14 mouse cellular contexts compared by ENCODE assay signal in genomic region chr5:136582201-136582600, GRCm38 (mm10). TPM values are rescaled to one million over a fixed set of nuclear protein-coding genes. Genes with fewer than 3 reads are reported as not detected.
DNase-seq lines count a peak whose midpoint lies in the region; ATAC-seq and TF ChIP-seq lines count a peak whose summit lies in the region.
"Had no signal": no experiment of that assay in that cellular context is flagged by ENCODE, and none has a peak within 500 bp of the region (broad histone marks: within the 10 kb centered on the region; RNA-seq: fewer than 3 reads in every experiment).

No protein-coding gene starts in this region.

- H3K9me3 ChIP-seq in heart, embryonic 13.5 days: peaks cover 5% of the 10 kb centered on the region; the same call in 1 of the 2 replicates
- H3K9me3 ChIP-seq in midbrain, embryonic 10.5 days (replicated peaks): peaks cover 5% of the 10 kb centered on the region
- 0 out of 2 replicates have a peak, but pooled peaks cover 3% of the 10 kb centered on the region for H3K9me3 ChIP-seq in midbrain, embryonic 16.5 days (replicated peaks; ENCODE audit: control insufficient read depth, low read length, poor library complexity, severe bottlenecking)
- H3K9me3 ChIP-seq in intestine, embryonic 15.5 days: no peaks in the 10 kb centered on the region
- no peaks in the 10 kb centered on the region for H3K9me3 ChIP-seq in stomach, embryonic 16.5 days (replicated peaks; ENCODE audit: control insufficient read depth, low read length)
- H3K9me3 ChIP-seq: forebrain, embryonic 13.5 days had no signal

- no peak for TF ChIP-seq CTCF in heart, adult 2 months (IDR thresholded peaks at IDR 0.05)

- peaks cover 17% of the 10 kb centered on the region; the same call in 1 of the 2 replicates for H3K4me1 ChIP-seq in heart, embryonic 13.5 days
- H3K4me1 ChIP-seq in heart, adult 2 months (ENCODE audit: control insufficient read depth, insufficient read depth, low read length): no peaks in the 10 kb centered on the region; the same call in 1 of the 2 replicates
- H3K4me1 ChIP-seq in midbrain, embryonic 10.5 days: peaks cover 14% of the 10 kb centered on the region
- H3K4me1 ChIP-seq in midbrain, embryonic 16.5 days (ENCODE audit: control insufficient read depth, insufficient read depth, low read length): peaks cover 7% of the 10 kb centered on the region; the same call in 1 of the 2 replicates
- H3K4me1 ChIP-seq in intestine, embryonic 15.5 days (replicated peaks): 0 out of 2 replicates have a peak, but pooled peaks cover 6% of the 10 kb centered on the region
- H3K4me1 ChIP-seq in stomach, embryonic 16.5 days (ENCODE audit: control insufficient read depth, insufficient read depth, low read length): peaks cover 7% of the 10 kb centered on the region

- H3K79me2 ChIP-seq in heart, adult 2 months (replicated peaks; ENCODE audit: control insufficient read depth, insufficient read depth, low read length): no peaks in the 10 kb centered on the region

- no peaks in the 10 kb centered on the region for H3K36me3 ChIP-seq in heart, embryonic 13.5 days
- H3K36me3 ChIP-seq in heart, adult 2 months (ENCODE audit: control insufficient read depth, insufficient read depth, low read length): no peaks in the 10 kb centered on the region
- H3K36me3 ChIP-seq in midbrain, embryonic 10.5 days: no peaks in the 10 kb centered on the region
- no peaks in the 10 kb centered on the region for H3K36me3 ChIP-seq in midbrain, embryonic 16.5 days (ENCODE audit: control insufficient read depth, insufficient read depth, low read length)
- H3K36me3 ChIP-seq in intestine, embryonic 15.5 days: no peaks in the 10 kb centered on the region
- H3K36me3 ChIP-seq in stomach, embryonic 16.5 days (ENCODE audit: control insufficient read depth, insufficient read depth, low read length): no peaks in the 10 kb centered on the region

- H3K27me3 ChIP-seq in heart, embryonic 13.5 days (replicated peaks): peaks cover 53% of the 10 kb centered on the region
- H3K27me3 ChIP-seq in heart, adult 2 months (ENCODE audit: control insufficient read depth, insufficient read depth, low read length): peaks cover 3% of the 10 kb centered on the region; the same call in 1 of the 2 replicates
- peaks cover 46% of the 10 kb centered on the region for H3K27me3 ChIP-seq in midbrain, embryonic 10.5 days (ENCODE audit: low read depth, poor library complexity, severe bottlenecking)
- H3K27me3 ChIP-seq in midbrain, embryonic 16.5 days (ENCODE audit: control insufficient read depth, insufficient read depth, low read depth, low read length): peaks cover 14% of the 10 kb centered on the region
- H3K27me3 ChIP-seq in intestine, embryonic 15.5 days (replicated peaks): 0 out of 2 replicates have a peak, but pooled peaks cover 4% of the 10 kb centered on the region
- peaks cover 11% of the 10 kb centered on the region; the same call in 1 of the 2 replicates for H3K27me3 ChIP-seq in stomach, embryonic 16.5 days (ENCODE audit: control insufficient read depth, insufficient read depth, low read length)

- no peak for DNase-seq in heart, adult 2 months
- DNase-seq in midbrain, embryonic 10.5 days (ENCODE audit: low spot score): no peak
- DNase-seq in gastrocnemius, postnatal 14 days: no peak
- no peak for DNase-seq in ovary, postnatal 14 days (ENCODE audit: low spot score)
- DNase-seq: cerebellum, postnatal 36 days; heart, postnatal 14 days; liver, postnatal 0 days; right cerebral cortex, postnatal 25 days; thymus, adult 2 months had no signal

- H3K9ac ChIP-seq in heart, embryonic 13.5 days: no peak overlapping the region
- H3K9ac ChIP-seq in heart, adult 2 months (ENCODE audit: low read depth, low read length): no peak overlapping the region
- no peak overlapping the region for H3K9ac ChIP-seq in midbrain, embryonic 16.5 days (ENCODE audit: low read depth, low read length)
- no peak overlapping the region for H3K9ac ChIP-seq in intestine, embryonic 15.5 days
- H3K9ac ChIP-seq in stomach, embryonic 16.5 days (ENCODE audit: low read length): no peak overlapping the region
- H3K9ac ChIP-seq: forebrain, embryonic 13.5 days; liver, postnatal 0 days had no signal

- ATAC-seq in heart, embryonic 13.5 days (ENCODE audit: extremely low read depth, insufficient number of reproducible peaks, low FRiP score, low TSS enrichment): no peak
- no peak for ATAC-seq in midbrain, embryonic 16.5 days
- no peak for ATAC-seq in intestine, embryonic 15.5 days
- ATAC-seq in stomach, embryonic 16.5 days (ENCODE audit: insufficient read depth, low FRiP score): no peak
- ATAC-seq: forebrain, embryonic 13.5 days; liver, postnatal 0 days had no signal

- no peak for TF ChIP-seq POLR2A in heart, adult 2 months (IDR thresholded peaks at IDR 0.05; ENCODE audit: insufficient read depth, low read depth, low read length)

- H3K4me3 ChIP-seq in heart, embryonic 13.5 days: peak overlapping the region; percentile 39
- no peak overlapping the region for H3K4me3 ChIP-seq in heart, adult 2 months
- H3K4me3 ChIP-seq in midbrain, embryonic 10.5 days: peak overlapping the region; percentile 34
- no peak overlapping the region for H3K4me3 ChIP-seq in midbrain, embryonic 16.5 days (ENCODE audit: low read depth, low read length)
- no peak overlapping the region for H3K4me3 ChIP-seq in intestine, embryonic 15.5 days (replicated peaks)
- H3K4me3 ChIP-seq in stomach, embryonic 16.5 days (replicated peaks; ENCODE audit: low read length): no peak overlapping the region
- H3K4me3 ChIP-seq: forebrain, embryonic 13.5 days had no signal

- no peak for TF ChIP-seq EP300 in heart, adult 2 months (IDR thresholded peaks at IDR 0.05; ENCODE audit: insufficient read depth, low read depth, low read length)

- H3K27ac ChIP-seq in heart, embryonic 13.5 days (replicated peaks): no peak overlapping the region
- H3K27ac ChIP-seq in heart, adult 2 months: no peak overlapping the region
- H3K27ac ChIP-seq in midbrain, embryonic 10.5 days (replicated peaks): no peak overlapping the region
- no peak overlapping the region for H3K27ac ChIP-seq in midbrain, embryonic 16.5 days (ENCODE audit: low read length)
- H3K27ac ChIP-seq in intestine, embryonic 15.5 days: no peak overlapping the region
- no peak overlapping the region for H3K27ac ChIP-seq in stomach, embryonic 16.5 days (ENCODE audit: low read length)
- H3K27ac ChIP-seq: forebrain, embryonic 13.5 days had no signal

- peak overlapping the region; percentile 65 for H3K4me2 ChIP-seq in heart, embryonic 13.5 days
- H3K4me2 ChIP-seq in midbrain, embryonic 16.5 days (ENCODE audit: low read length): no peak overlapping the region; the same call in 1 of the 2 replicates
- H3K4me2 ChIP-seq in intestine, embryonic 15.5 days (replicated peaks): peak overlapping the region; percentile 56
- peak overlapping the region; percentile 23; the same call in 1 of the 2 replicates for H3K4me2 ChIP-seq in stomach, embryonic 16.5 days (ENCODE audit: low read depth, low read length)

- WGBS in heart, embryonic 13.5 days: 2% methylated on average over 12 of the region's 12 CpGs
- WGBS in heart, adult 2 months: 17% methylated on average over 12 of the region's 12 CpGs
- 10% methylated on average over 12 of the region's 12 CpGs for WGBS in midbrain, embryonic 10.5 days
- WGBS in midbrain, embryonic 16.5 days: 7% methylated on average over 12 of the region's 12 CpGs
- WGBS in intestine, embryonic 15.5 days: 7% methylated on average over 12 of the region's 12 CpGs
- 7% methylated on average over 12 of the region's 12 CpGs for WGBS in stomach, embryonic 16.5 days

- intact Hi-C loops in heart, adult 2 months (cut with DNase I): no loop called here
- intact Hi-C loops in gastrocnemius, postnatal 14 days (cut with DNase I; ENCODE audit: low total_unique reads): no loop called here

RNA-seq across cellular contexts. Expression of gene Cux1, which starts 14.9 kb away (rescaled TPM):
- polyA plus RNA-seq in heart, embryonic 13.5 days (2015; fragmentation: Nextera tagmentation; extraction: Ambion mirVana): 68.9 and 70.8 TPM in 2 replicates
- total RNA-seq in heart, adult 2 months (2021): 100 to 1,000 TPM in 1 of 2 experiments, 10 to 100 TPM in 1; 85.8 to 101 TPM
- 46.8 and 65.3 TPM in 2 replicates for polyA plus RNA-seq in heart, adult 2 months (2012; rRNA removed)
- 100 and 128 TPM in 2 replicates for polyA plus RNA-seq in midbrain, embryonic 10.5 days (2016; fragmentation: Nextera tagmentation; extraction: Ambion mirVana)
- 109 and 117 TPM in 2 replicates for polyA plus RNA-seq in midbrain, embryonic 16.5 days (2015; fragmentation: Nextera tagmentation; extraction: Ambion mirVana)
- 62.5 and 68.2 TPM in 2 replicates for polyA plus RNA-seq in intestine, embryonic 15.5 days (2015; fragmentation: Nextera tagmentation; extraction: Ambion mirVana)
- polyA plus RNA-seq in stomach, embryonic 16.5 days (2015; fragmentation: Nextera tagmentation; extraction: Ambion mirVana): 76.1 and 77.7 TPM in 2 replicates
- total RNA-seq in gastrocnemius, postnatal 14 days (2021): 10 to 100 TPM; 66.0 to 68.2 TPM

Comparison
In these comparisons a context has a peak if more than half of its experiments do, and no peak if none do; other contexts are left out.
1. H3K4me3 ChIP-seq: peak in heart, embryonic 13.5 days (single experiment) and midbrain, embryonic 10.5 days (single experiment); none in heart, adult 2 months (single experiment), midbrain, embryonic 16.5 days (single experiment), intestine, embryonic 15.5 days (single experiment) and stomach, embryonic 16.5 days (single experiment).